Mouse (Mus musculus): ENCODE results near the gene Nrxn3. TPM values are rescaled to one million over a fixed set of nuclear protein-coding genes. Genes with fewer than 3 reads are reported as not detected.
A peak's percentile ranks its signal among the peaks of the same experiment; 100 is the strongest.

Nrxn3 gene
- polyA plus RNA-seq, 1 experiment from 2014 or later = 53.1 TPM

GRCm38 (mm10) chr12:88746788-88747187 is 24.1 kb downstream of the Nrxn3 start:
- Histone ChIP-seq H3K9me3 (replicated peaks) (no peaks in the 10 kb centered on the region), H3K4me1 (no peaks in the 10 kb centered on the region), H3K27me3 (no peaks in the 10 kb centered on the region), H3K4me3 (no peak overlapping the region), H3K9ac (no peak overlapping the region), H3K36me3 (no peaks in the 10 kb centered on the region), H3K4me2 (replicated peaks) (no peak overlapping the region), H3K27ac (no peak overlapping the region)
- ATAC-seq (ENCODE audit: low FRiP score) = no peak
- 75% methylated on average over 5 of the region's 5 CpGs for WGBS

GRCm38 (mm10) chr12:88764791-88765190 is 42.1 kb downstream of the Nrxn3 start:
- Histone ChIP-seq H3K9me3 (replicated peaks) (no peaks in the 10 kb centered on the region), H3K4me3 (no peak overlapping the region), H3K4me1 (no peaks in the 10 kb centered on the region), H3K4me2 (replicated peaks) (no peak overlapping the region), H3K9ac (no peak overlapping the region), H3K27me3 (no peaks in the 10 kb centered on the region), H3K36me3 (no peaks in the 10 kb centered on the region), H3K27ac (no peak overlapping the region)
- ATAC-seq (ENCODE audit: low FRiP score) = no peak
- WGBS = 81% methylated on average over 2 of the region's 2 CpGs

- H3K4me3 ChIP-seq = no peak overlapping the region
- WGBS = 86% methylated on average over 2 of the region's 2 CpGs
- no peaks in the 10 kb centered on the region for H3K36me3 ChIP-seq
- no peak for ATAC-seq (ENCODE audit: low FRiP score)
- no peaks in the 10 kb centered on the region for H3K4me1 ChIP-seq
- H3K27ac ChIP-seq = no peak overlapping the region
- no peaks in the 10 kb centered on the region for H3K27me3 ChIP-seq
- H3K4me2 ChIP-seq (replicated peaks) = no peak overlapping the region
- H3K9ac ChIP-seq = no peak overlapping the region
- no peaks in the 10 kb centered on the region for H3K9me3 ChIP-seq (replicated peaks)
Measured at GRCm38 (mm10) chr12:88774666-88775065, 52.0 kb downstream of the Nrxn3 start.

- 84% methylated on average over 1 of the region's 1 CpGs for WGBS
- H3K4me1 ChIP-seq = no peaks in the 10 kb centered on the region
Measured at GRCm38 (mm10) chr12:88778036-88778435, 55.4 kb downstream of the Nrxn3 start.

GRCm38 (mm10) chr12:88784199-88785147 is 61.8 kb downstream of the Nrxn3 start:
- H3K4me2 ChIP-seq (replicated peaks) = no peak overlapping the region
- no peaks in the 10 kb centered on the region for H3K9me3 ChIP-seq (replicated peaks)
- H3K4me3 ChIP-seq = no peak overlapping the region
- peak; percentile 79 for ATAC-seq (ENCODE audit: low FRiP score)
- peaks cover 11% of the 10 kb centered on the region for H3K4me1 ChIP-seq
- no peaks in the 10 kb centered on the region for H3K27me3 ChIP-seq
- 42% methylated on average over 10 of the region's 10 CpGs for WGBS
- no peak overlapping the region for H3K9ac ChIP-seq
- H3K36me3 ChIP-seq = no peaks in the 10 kb centered on the region
- H3K27ac ChIP-seq = peak overlapping the region; percentile 41; the same call in 1 of the 2 replicates

More at GRCm38 (mm10) chr12:88778036-88778435, 55.4 kb downstream of the Nrxn3 start:
- Histone ChIP-seq H3K27ac (no peak overlapping the region), H3K4me2 (replicated peaks) (no peak overlapping the region), H3K9me3 (replicated peaks) (no peaks in the 10 kb centered on the region), H3K4me3 (no peak overlapping the region), H3K36me3 (no peaks in the 10 kb centered on the region), H3K9ac (no peak overlapping the region), H3K27me3 (no peaks in the 10 kb centered on the region)
- no peak for ATAC-seq (ENCODE audit: low FRiP score)

- Histone ChIP-seq H3K4me1 (no peaks in the 10 kb centered on the region), H3K27me3 (no peaks in the 10 kb centered on the region), H3K27ac (no peak overlapping the region), H3K9ac (no peak overlapping the region), H3K36me3 (peaks cover 6% of the 10 kb centered on the region; the same call in 1 of the 2 replicates), H3K9me3 (replicated peaks) (no peaks in the 10 kb centered on the region), H3K4me3 (no peak overlapping the region), H3K4me2 (replicated peaks) (no peak overlapping the region)
- no peak for ATAC-seq (ENCODE audit: low FRiP score)
- WGBS = 89% methylated on average over 1 of the region's 1 CpGs
Measured at GRCm38 (mm10) chr12:88793314-88793713, 70.6 kb downstream of the Nrxn3 start.

- Histone ChIP-seq H3K4me1 (peaks cover 27% of the 10 kb centered on the region), H3K27ac (peak overlapping the region; percentile 87), H3K9me3 (replicated peaks) (no peaks in the 10 kb centered on the region), H3K9ac (no peak overlapping the region), H3K27me3 (no peaks in the 10 kb centered on the region), H3K36me3 (no peaks in the 10 kb centered on the region), H3K4me2 (replicated peaks) (peak overlapping the region; percentile 15), H3K4me3 (no peak overlapping the region)
- WGBS = 6% methylated on average over 6 of the region's 6 CpGs
- ATAC-seq (ENCODE audit: low FRiP score) = peak; percentile 95
Measured at GRCm38 (mm10) chr12:88800990-88801655, 78.4 kb downstream of the Nrxn3 start.

GRCm38 (mm10) chr12:88801656-88802007 is 79.0 kb downstream of the Nrxn3 start:
- no peaks in the 10 kb centered on the region for H3K9me3 ChIP-seq (replicated peaks)
- H3K36me3 ChIP-seq = no peaks in the 10 kb centered on the region
- no peak overlapping the region for H3K4me2 ChIP-seq (replicated peaks)
- H3K27ac ChIP-seq = peak overlapping the region; percentile 87
- H3K27me3 ChIP-seq = no peaks in the 10 kb centered on the region
- H3K9ac ChIP-seq = no peak overlapping the region
- no peak overlapping the region for H3K4me3 ChIP-seq
- WGBS = 20% methylated on average over 1 of the region's 1 CpGs
- ATAC-seq (ENCODE audit: low FRiP score) = no peak
- peaks cover 27% of the 10 kb centered on the region for H3K4me1 ChIP-seq

- Histone ChIP-seq H3K9ac (no peak overlapping the region), H3K27me3 (no peaks in the 10 kb centered on the region), H3K4me3 (no peak overlapping the region), H3K4me1 (peaks cover 8% of the 10 kb centered on the region; the same call in 1 of the 2 replicates), H3K9me3 (replicated peaks) (no peaks in the 10 kb centered on the region), H3K27ac (no peak overlapping the region), H3K4me2 (replicated peaks) (no peak overlapping the region), H3K36me3 (no peaks in the 10 kb centered on the region)
- ATAC-seq (ENCODE audit: low FRiP score) = no peak
- 95% methylated on average over 1 of the region's 1 CpGs for WGBS
Measured at GRCm38 (mm10) chr12:88808947-88809346, 86.3 kb downstream of the Nrxn3 start.

- no peaks in the 10 kb centered on the region for H3K36me3 ChIP-seq
- H3K4me3 ChIP-seq = no peak overlapping the region
- no peaks in the 10 kb centered on the region for H3K9me3 ChIP-seq (replicated peaks)
- no peak overlapping the region for H3K4me2 ChIP-seq (replicated peaks)
- H3K9ac ChIP-seq = no peak overlapping the region
- peak; percentile 73; the same call in 1 of the 2 replicates for ATAC-seq (ENCODE audit: low FRiP score)
- H3K27me3 ChIP-seq = no peaks in the 10 kb centered on the region
- peaks cover 8% of the 10 kb centered on the region; the same call in 1 of the 2 replicates for H3K4me1 ChIP-seq
- 44% methylated on average over 5 of the region's 5 CpGs for WGBS
- peak overlapping the region; percentile 52; the same call in 1 of the 2 replicates for H3K27ac ChIP-seq
Measured at GRCm38 (mm10) chr12:88812173-88812572, 89.5 kb downstream of the Nrxn3 start.

- H3K4me1 ChIP-seq = peaks cover 30% of the 10 kb centered on the region
- no peaks in the 10 kb centered on the region for H3K27me3 ChIP-seq
- H3K4me3 ChIP-seq = no peak overlapping the region
- WGBS = 79% methylated on average over 5 of the region's 5 CpGs
- no peaks in the 10 kb centered on the region for H3K9me3 ChIP-seq (replicated peaks)
- H3K36me3 ChIP-seq = no peaks in the 10 kb centered on the region
- no peak overlapping the region for H3K9ac ChIP-seq
- no peak for ATAC-seq (ENCODE audit: low FRiP score)
- H3K27ac ChIP-seq = no peak overlapping the region
- H3K4me2 ChIP-seq (replicated peaks) = no peak overlapping the region
Measured at GRCm38 (mm10) chr12:88816865-88817264, 94.2 kb downstream of the Nrxn3 start.

- Histone ChIP-seq H3K27me3 (no peaks in the 10 kb centered on the region), H3K4me1 (peaks cover 22% of the 10 kb centered on the region), H3K4me2 (replicated peaks) (no peak overlapping the region), H3K9me3 (replicated peaks) (no peaks in the 10 kb centered on the region), H3K36me3 (no peaks in the 10 kb centered on the region), H3K27ac (no peak overlapping the region), H3K9ac (no peak overlapping the region), H3K4me3 (no peak overlapping the region)
- peak; percentile 73 for ATAC-seq (ENCODE audit: low FRiP score)
- 53% methylated on average over 4 of the region's 4 CpGs for WGBS
Measured at GRCm38 (mm10) chr12:88818622-88819334, 96.1 kb downstream of the Nrxn3 start.

Data from hindbrain, embryonic 12.5 days (tissue).